Mouse (Mus musculus) hindlimb bud, embryonic 11.5 days (tissue): Measurements from ENCODE around the gene Gpr3.

Source experiments
- DNase-seq: peaks from one replicate; pipeline ENCODE4 v3.0.0-alpha.2; 2012; ENCODE audit warnings: low read depth, low spot score; ENCODE audit errors: extremely low spot score

The Gpr3 gene

GRCm38 (mm10) chr4:133199743-133200142 lies 12.6 kb downstream of the Gpr3 start:
- DNase-seq = no peak

GRCm38 (mm10) chr4:133198337-133199180 lies 13.8 kb downstream of the Gpr3 start:
- no peak for DNase-seq

GRCm38 (mm10) chr4:133197801-133198286 lies 14.5 kb downstream of the Gpr3 start:
- no peak for DNase-seq

GRCm38 (mm10) chr4:133197355-133197754 lies 15.0 kb downstream of the Gpr3 start:
- no peak for DNase-seq

GRCm38 (mm10) chr4:133196852-133197251 lies 15.5 kb downstream of the Gpr3 start:
- DNase-seq = no peak

- no peak for DNase-seq
These were observed 16.2 kb downstream of the Gpr3 start for GRCm38 (mm10) chr4:133196136-133196535.

- no peak for DNase-seq
These were observed 17.3 kb downstream of the Gpr3 start for GRCm38 (mm10) chr4:133195014-133195413.

GRCm38 (mm10) chr4:133194482-133194881 lies 17.9 kb downstream of the Gpr3 start:
- no peak for DNase-seq

- no peak for DNase-seq
These were observed 22.9 kb downstream of the Gpr3 start for GRCm38 (mm10) chr4:133189396-133189795.

GRCm38 (mm10) chr4:133186856-133187255 lies 25.5 kb downstream of the Gpr3 start:
- no peak for DNase-seq

GRCm38 (mm10) chr4:133185893-133186292 lies 26.4 kb downstream of the Gpr3 start:
- no peak for DNase-seq

GRCm38 (mm10) chr4:133184898-133185665 lies 27.3 kb downstream of the Gpr3 start:
- DNase-seq = no peak

- no peak for DNase-seq
These were observed 28.1 kb downstream of the Gpr3 start for GRCm38 (mm10) chr4:133184031-133184897.

GRCm38 (mm10) chr4:133182439-133183033 lies 29.8 kb downstream of the Gpr3 start:
- no peak for DNase-seq

GRCm38 (mm10) chr4:133179258-133179657 lies 33.1 kb downstream of the Gpr3 start:
- no peak for DNase-seq

GRCm38 (mm10) chr4:133178305-133178704 lies 34.0 kb downstream of the Gpr3 start:
- DNase-seq = no peak

GRCm38 (mm10) chr4:133176761-133177403 lies 35.5 kb downstream of the Gpr3 start:
- DNase-seq = no peak

GRCm38 (mm10) chr4:133175998-133176760 lies 36.2 kb downstream of the Gpr3 start:
- DNase-seq = no peak

GRCm38 (mm10) chr4:133175274-133175673 lies 37.1 kb downstream of the Gpr3 start:
- no peak for DNase-seq
